Mouse (Mus musculus): ENCODE data around the gene Gm16429. TPM values are rescaled to one million over a fixed set of nuclear protein-coding genes. Genes with fewer than 3 reads are reported as not detected.

Gene Gm16429
- total RNA-seq (2023), result not detected

DNA sequence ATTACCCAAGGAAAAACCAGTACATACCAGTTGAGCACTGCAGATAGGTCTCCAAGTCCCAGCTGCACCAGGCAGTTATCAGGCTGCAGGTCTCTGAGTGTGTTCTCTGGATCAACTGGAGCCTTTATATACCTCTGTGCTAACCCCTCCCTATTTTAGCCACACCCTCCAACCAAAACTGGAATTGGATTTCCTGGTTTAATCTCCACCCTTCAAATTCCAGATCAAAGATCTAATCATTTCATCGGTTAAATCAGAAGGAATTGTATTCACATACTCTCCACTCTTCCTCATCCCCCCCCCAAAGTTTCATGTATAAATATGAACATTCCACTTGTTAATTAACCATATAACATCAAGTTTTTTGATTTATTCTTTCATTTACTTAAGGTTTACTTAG, at the start of gene Gm16429:
Gene Gm16429, minus strand, starts transcription at position 101 of the 400 bp plus-strand sequence.

Other genes with a start within 250 kb of the Gm16429 start
- gene Gm7792, start 85.3 kb downstream of the Gm16429 start, total RNA-seq (2023), result not detected
- gene BC061212, start 141.5 kb upstream of the Gm16429 start, total RNA-seq (2023), result not detected
- not detected for gene Gm6351, start 147.3 kb upstream of the Gm16429 start, total RNA-seq (2023)

All from T-cell, adult 66 days (primary cell).